Mouse (Mus musculus) layer of hippocampus, adult 9-10 months (tissue): ENCODE results near the gene Ephb2.

Experiments
- DNase-seq: peaks from one replicate; pipeline ENCODE4 v3.0.0; 2022; ENCODE audit warnings: low spot score

Ephb2 gene

DNA sequence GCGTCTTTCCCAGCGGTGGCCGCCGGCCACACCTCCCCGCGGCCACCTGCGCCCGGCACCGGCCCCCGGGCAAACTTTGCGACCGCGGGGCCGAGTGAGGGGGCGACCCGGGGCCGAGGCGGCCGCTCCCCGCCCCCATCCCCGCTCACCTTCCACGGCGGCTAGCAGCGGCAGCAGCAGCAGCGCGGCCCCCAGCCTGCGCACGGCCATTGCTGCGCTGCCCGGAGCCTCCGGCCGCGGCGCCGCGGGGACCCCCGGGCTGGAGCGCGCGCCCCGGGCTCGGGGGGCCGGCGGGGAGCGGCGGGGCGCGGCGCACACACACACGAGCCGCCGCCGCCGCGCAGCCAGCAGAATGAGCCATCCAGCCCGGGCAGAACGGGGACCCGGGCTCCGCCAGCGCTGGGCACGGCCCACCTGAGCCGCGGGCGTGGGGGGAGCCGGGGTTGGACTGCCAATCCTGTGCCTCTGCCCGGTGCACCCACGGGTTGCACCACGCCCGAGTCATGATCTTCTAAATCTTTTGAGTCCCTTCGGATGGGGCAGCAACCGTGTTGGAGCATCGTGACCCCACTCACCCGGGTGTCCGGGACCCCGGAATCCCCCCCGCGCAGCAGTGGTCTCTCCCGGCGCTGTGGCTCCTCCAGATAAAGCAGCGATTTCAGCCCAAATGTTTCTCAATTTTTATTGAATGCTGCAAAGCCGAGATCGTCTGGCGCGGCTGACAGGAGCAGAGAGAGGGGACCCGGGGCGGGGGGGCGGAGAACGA is at the start of gene Ephb2:
Gene Ephb2, minus strand, starts transcription at position 368 of the 766 bp plus-strand sequence.
- peak; percentile 54 for DNase-seq

DNA sequence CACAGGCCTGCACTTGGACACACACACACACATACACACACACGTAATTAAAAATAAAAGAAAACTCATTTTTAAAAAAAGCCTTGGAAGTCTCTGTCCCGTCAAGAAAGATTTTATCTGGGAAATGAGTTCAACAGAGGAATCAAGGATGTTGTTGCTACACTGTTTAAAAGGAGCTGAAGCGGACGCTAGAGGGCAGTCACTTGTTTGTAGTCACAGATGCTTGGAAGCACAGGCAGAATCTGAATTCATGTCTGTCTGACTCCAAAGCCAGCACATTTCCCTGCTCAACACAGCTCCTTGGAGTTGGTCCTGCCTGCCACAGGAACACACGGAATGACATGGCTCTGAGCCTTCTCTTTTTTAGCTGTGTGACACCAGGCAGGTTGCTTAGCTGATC is 42.8 kb upstream of the Ephb2 start:
- DNase-seq: no peak

DNA sequence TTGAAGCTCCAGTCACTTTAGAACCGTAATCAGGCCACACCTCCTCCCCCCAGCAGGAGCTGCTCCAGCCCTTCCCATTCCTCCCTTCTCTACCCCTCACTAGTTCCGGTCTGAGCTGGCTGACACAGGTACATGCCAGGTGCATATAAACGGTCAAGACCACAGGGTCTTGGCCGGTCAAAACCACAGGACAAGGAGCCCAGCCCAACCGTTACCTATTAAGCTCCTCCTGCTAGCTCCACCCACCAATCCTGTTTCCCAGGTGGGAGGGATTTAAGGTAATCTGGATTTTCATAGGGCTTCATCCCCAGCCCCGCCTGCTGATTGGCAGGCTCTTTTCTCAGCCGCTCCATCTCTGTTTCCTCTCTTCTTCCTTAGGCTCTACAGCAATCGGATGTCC is 42.4 kb upstream of the Ephb2 start:
- DNase-seq: no peak

DNA sequence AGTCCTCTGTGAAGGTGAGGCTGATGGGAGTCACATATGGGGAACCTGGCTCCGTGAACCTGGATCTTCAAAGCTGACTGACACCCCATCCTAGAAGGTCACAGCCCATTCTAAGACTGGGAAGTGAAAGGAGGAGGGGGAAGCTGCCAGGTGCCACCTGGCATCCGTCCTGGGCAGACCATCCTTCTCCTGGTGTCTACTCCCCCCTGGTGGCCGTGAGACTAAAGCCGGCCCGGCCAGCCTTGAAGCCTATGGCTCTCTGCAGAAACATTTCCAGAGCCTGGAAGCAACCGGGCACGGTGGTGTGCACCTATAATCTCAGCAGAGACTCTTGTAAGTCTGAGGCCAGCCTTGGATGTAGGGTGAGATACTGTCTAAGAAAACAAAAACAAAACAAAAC is 41.2 kb upstream of the Ephb2 start:
- DNase-seq: no peak

DNA sequence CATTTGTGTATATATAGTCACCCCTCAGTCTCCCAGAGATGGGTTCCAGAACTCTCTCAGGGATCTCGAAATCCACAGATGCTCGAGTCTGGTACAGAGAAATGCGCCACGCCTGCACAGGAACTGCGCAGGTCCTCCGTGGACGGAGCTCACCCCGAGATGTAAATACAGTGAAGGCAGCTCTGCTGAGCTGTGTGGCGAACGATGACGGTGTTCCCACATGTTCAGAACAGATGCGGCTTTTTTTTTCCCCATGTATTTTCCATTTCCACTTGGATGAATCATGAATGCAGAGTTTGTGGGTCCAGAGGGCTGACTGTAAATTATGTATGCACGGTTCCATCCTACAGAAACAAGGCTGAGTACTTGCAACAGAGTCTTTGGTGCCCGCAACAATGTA is 39.2 kb upstream of the Ephb2 start:
- no peak for DNase-seq

DNA sequence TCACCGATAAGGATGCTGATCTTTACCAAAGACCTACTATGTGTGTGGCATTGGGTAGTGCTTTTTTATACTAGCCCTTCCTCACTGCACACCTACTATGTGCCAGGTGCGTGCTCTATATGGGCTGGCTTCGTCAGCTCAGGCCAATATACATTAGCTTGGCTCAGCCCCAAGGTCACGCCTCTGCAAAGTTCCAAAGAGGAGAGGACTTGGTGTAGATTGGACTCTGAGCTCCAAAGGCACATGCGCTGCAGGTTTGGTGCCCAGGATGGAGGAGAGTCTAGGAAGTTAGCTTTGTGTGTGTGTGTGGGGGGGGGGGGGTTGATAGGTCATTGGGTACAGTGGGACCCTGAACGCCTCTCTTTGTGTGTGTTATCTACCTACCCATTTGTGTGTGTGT is 32.6 kb upstream of the Ephb2 start:
- DNase-seq: no peak

DNA sequence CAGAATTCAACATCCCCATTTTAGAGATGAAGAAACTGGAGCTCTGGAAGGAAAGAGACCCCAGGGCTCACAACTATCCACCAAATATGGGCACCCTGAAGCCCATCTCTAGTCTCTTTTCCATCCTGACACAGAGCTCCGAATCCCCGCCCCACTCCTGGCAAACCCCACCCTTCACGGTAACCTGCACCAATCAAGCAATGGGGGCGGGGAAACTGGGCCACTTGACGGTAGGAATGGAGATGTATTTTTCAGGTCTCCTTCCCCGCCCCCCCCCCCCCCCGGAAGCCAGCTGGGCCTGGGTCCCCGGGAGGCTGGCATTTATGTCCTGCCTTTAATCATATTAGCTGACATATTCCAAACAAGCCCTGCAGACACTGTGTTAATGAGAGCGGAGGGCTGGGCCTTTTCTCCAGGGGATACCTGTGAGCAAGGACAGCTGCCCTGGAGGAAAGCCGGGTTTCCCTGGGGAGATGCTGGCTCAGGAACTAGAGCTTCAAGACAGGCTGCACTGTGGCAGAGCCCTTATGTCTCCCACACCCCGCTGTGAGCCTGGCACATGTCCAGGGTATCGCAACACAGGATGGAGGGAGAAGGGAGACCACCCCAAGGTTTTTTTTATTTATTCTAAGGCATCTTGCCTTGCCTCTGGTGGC is 32.0 kb upstream of the Ephb2 start:
- no peak for DNase-seq

DNA sequence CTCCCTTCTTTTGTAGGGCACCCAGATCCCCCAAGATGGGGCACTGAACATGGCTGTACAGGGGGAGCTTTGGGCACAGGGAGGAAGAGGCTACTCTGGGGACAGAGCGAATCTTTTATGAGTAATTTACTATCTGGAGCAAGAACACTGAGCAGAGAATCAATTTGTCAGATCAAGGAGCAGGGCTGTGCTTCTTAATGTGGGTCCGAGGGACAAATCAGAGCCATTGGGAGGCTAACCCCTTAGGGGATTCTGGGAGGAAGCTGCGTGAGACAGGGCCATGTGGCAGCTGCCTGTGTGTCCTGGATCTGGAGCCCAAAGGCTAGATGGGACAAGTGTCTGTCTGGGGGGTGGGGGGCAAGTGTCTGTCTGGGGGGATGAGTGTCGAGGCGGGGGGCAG is 29.7 kb upstream of the Ephb2 start:
- no peak for DNase-seq

DNA sequence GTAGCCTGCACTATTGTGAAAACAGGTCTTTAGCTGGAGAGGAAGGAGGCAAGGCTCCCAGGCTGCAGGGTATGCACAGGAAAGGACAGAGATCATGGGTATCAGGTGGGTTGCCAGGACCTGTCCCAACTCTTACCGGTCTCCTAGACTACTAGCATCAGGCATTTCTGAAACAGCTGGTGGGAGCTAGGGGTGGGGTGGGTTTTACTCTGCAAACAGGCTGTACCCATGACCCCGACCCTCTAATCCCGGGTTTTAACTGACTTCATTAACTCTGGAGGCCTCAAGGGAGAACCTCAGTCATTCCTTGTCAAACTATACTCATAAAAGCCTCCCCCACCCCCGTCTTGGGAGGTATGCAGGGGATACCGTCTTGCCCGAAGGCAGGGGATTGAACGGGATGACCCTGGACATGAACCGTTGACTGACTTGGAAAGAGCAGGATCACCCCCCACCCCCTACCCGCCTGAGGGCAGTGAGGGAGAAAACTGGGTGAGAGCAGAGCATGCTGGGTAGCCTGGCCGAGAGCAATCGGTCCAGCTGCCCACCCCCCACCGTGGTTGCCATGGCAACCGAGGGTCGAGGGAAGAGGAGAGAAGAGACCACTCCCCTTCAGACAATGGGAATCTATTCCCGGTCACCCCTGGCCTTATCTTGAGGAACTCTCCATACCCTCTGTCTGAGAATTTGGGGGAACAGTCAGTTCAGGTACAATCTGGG is 29.1 kb upstream of the Ephb2 start:
- DNase-seq: no peak

DNA sequence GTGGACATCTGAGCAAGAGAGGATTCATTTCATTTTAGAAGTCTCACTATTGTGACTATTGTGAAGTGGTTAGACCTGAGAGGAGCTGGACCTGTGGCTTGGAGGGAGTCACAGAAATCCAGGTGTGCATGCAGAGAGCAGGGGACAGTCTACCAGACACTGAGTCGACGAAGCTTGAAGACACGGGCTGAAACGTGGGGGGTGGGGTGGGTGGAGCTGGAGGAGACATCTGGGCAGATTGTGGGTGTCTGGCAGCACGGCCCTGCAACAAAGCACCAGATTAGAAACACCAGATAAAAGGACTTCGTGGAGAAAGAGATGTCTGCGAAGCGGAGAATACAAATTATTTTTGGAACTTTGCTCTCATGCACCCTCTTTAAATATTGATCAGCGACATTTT is 27.7 kb upstream of the Ephb2 start:
- DNase-seq: no peak

DNA sequence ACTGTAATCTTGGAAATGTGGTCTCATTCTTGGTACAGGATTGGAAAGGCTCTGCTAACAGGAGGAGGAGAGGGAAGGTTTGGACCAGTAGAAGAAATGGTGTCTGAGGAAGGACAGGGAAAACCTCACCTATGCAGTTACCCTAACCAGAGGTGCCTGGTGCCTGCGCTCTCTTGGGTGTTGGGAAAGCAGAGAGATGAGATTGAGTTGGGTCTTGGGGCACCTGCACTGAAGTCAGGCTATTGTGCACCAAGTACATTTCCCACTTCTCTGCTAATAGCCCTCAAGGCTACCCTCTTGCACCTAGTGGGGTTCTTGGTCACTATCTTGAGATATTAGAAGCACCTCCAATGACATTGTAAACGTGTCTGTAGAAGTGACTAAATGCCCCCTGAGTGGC is 26.6 kb upstream of the Ephb2 start:
- DNase-seq: no peak

DNA sequence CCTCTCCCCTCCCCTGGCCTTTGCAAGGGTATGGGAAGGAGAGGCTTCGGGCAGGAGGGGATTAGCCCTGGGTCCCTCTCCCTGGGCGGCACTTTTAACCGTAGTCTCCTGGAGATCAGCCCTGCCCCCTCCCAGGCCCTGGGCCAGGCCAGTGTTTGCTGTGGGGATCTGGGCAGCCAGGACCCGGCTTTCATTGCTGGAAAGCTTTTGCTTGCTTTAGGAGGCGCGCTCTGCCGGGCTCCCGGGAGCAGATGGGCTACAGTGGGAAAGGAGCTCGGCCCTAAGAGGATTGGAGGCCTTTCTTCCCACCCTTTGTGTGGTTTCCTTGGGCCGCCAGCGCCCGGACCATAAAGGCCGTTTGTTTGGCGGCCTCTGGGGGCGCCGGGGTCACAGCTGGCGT is 26.0 kb upstream of the Ephb2 start:
- DNase-seq: no peak

DNA sequence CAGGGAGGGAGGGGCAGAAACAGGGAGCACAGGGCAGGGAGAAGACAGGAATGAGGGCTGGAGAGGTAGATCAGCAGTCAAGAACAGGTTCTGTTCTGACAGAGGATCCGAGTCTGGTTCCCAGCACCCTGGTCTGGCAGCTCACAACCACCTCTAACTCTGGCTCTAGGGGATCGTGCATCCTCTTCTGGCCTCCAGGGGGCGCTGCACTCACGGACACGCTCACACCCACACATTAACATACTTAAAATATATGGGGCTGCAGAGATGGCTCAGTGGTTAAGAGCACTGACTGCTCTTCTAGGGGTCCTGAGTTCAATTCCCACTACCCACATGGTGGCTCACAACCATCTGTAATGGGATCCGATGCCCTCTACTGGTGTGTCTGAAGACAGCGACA is 24.2 kb upstream of the Ephb2 start:
- DNase-seq: no peak

DNA sequence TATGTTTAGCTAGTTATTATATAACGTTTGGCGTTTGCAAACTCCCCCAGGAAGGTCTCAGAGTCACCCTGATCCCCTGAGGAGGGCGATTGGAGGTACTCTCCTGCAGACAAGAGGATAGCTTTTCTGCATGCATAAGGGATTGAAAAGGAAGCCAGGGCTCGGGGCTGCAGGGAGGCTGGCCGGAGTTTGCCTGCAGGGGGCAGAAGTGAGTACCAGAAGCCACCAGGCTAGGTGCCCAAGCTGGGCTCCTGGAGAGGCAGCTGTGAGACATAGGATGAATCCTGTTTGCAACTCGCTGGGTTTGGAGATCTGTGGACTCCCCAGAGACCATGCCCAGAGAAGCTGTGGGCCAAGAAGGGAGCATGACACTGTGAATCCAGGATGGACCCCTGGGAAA is 19.3 kb upstream of the Ephb2 start:
- DNase-seq: no peak

DNA sequence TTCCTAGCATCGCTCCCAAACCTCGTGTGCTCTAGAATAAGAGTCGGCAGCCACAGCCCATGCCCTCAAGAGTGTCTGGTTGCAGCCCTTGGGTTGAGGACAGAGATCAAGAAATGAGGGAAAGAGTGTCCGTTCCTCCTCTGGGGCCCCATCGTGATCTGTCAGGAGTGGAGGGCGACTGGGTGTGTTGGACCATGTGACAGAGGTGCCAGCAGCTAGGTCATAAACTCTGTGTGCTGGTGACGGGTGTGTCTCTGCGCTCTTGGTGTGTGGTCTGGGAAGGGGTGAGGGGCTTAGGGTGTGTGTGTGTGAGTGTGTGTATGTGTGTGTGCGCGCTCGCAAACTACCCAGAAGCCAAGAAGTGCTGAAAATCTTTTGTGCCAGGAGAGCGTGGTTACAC is 17.2 kb upstream of the Ephb2 start:
- no peak for DNase-seq

DNA sequence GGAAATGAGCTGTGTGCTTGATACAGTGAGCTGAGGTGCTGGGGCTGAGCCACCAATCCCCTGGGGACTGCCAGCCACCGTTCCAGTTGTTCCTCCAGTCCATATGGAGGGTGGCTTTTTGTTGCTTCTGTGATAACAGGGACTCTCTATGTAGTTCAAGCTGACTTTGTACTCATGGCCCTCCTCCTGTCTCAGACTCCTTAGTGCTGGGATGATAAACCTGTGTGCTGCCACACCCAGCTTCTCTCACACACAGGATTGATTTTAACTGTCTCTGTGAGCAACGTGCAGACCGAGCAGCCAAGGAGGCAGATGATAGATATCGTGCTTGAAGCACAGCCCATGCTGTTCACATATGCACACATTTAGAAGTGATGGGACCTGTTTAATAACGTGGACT is 16.3 kb upstream of the Ephb2 start:
- DNase-seq: no peak

DNA sequence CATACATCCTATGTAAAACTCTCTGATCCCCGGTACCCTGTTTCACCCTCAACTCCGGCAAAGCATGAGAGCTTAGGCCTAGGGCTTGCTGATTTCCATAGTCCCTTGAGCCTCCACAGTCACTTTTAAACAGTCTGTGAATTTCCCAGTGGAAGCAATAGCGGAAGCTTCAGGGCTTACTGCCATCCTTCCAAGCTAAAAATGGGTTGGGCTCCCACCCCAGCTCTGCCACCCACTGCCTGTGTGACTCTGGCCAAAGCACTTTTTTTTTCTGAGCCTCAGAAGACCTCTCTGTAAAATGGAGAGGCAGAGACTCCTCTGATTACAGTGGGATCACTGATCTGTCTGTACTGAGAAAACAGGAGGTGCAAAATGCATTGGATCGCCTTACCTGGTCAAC is 12.8 kb upstream of the Ephb2 start:
- no peak for DNase-seq

DNA sequence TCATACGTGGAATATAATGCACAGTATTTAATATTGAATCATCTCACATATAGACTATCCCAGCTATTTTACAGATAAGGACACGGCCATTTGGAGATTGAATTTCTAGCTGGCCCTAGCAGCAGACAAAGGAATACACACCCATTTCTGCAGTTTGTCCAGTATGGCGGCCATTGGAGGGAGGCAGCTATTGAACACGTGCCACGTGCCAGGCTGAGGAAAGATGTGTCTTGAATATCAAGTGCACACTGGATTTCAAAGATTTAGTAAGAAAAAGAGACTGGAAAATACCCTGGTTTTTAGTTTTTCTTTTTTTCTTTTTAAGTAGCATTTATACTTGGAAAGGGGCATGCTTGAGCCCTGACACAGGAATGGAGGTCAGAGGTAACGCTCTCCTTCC is 11.4 kb upstream of the Ephb2 start:
- DNase-seq: no peak

DNA sequence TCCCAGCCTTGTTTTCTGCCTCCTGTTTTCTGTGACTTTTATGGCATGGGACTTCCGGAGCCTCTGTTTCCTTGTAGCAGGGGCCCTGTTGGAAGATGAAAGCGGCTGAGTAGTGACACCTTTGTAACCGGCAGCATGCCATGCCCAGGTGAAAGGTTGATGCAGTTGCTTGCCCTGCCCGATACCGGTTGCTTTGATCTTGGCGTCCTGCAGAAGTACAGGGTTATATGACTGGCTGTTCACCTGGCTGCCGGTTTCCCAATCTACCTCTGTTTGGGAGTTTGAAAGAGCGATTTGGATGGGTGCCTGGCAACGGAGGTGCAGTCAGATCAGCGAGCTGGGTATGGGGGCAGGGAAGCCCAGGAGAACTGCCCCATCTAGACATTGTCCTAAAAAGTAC is 7.0 kb upstream of the Ephb2 start:
- DNase-seq: no peak

DNA sequence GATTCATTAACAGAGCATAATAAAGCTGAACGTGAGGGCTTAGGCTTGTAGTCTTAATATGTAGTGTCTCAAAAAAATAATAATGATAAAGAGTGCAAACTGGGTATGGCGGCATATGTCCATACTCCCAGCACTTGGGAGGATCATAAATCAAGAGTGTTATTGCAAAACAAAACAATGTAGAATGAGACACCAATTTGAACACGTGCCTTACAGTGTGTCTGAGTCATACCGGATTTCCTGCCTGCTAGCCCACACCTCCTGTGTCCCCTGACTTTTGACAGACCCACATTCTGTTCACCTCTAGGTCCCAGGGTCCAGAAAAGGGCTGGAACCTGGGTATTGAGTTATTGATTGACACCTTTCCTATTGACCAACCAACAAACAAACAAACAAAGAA is 6.2 kb upstream of the Ephb2 start:
- no peak for DNase-seq

DNA sequence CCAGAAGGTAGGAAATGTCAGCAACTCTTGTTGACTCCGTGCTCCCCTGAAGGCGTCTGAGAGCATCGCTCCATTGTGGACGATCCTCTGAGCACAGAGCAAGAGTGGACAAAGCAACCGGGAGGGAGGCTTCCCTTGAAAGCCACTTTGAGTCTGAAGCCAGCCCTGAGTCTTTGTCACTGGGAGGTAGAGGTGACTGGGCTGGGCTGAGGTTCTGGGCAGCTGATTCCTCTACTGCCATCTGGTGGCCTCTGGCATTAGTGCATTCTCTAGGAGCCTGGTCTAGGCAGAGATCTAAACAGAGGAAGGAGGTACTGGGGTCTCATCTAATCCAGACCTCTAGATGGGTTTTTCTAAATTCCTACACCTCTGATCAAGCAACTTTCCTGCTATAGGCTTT is 5.3 kb upstream of the Ephb2 start:
- peak; percentile 69 for DNase-seq

DNA sequence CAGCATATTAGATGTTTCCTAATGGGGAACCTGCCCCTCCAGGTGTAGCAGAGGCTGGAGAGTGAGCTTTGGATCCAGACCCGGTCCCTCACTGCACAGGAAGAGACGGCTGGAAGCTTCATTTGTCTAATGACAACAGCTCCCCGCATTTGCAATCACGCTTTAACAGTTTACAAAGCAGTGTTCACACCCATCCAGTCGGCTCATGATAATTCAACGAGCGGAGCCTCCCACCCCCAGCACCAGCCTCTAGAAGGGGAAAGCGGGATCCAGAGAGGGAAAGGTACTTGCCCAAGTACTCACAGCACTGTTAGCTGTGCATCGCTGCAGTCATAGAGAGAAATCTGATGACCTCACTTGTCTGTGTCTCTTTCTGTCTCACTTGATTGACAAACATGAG is 2.7 kb upstream of the Ephb2 start:
- DNase-seq: no peak

DNA sequence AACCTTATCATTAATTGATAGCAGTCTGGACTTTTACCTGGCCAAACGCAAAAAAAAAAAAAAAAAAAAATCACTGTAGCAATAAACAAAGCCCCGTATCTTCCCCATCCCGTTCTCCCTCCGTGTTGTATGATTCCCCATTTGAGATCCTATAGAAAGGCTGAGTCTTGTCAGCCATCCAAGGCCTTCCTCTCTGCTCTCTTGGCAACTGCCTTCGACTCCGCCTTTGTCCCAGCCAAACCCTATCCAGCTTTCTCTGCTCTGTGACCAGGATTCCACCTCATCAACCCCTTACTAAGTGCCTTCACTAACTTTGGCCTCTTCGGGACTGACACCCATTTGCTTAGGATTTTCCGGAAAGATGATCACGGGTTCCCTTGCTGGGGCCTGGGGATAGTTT is 2.2 kb upstream of the Ephb2 start:
- no peak for DNase-seq
